Mouse (Mus musculus) frontal cortex, postnatal 14 days (tissue): Measurements from ENCODE around the gene Alg12.

Experiments used
- DNase-seq, 2 experiments: peaks; one replicate each; pipeline ENCODE4 v3.0.0; 2022; ENCODE audit warnings: low spot score in 2 of 2

Alg12 gene

DNA sequence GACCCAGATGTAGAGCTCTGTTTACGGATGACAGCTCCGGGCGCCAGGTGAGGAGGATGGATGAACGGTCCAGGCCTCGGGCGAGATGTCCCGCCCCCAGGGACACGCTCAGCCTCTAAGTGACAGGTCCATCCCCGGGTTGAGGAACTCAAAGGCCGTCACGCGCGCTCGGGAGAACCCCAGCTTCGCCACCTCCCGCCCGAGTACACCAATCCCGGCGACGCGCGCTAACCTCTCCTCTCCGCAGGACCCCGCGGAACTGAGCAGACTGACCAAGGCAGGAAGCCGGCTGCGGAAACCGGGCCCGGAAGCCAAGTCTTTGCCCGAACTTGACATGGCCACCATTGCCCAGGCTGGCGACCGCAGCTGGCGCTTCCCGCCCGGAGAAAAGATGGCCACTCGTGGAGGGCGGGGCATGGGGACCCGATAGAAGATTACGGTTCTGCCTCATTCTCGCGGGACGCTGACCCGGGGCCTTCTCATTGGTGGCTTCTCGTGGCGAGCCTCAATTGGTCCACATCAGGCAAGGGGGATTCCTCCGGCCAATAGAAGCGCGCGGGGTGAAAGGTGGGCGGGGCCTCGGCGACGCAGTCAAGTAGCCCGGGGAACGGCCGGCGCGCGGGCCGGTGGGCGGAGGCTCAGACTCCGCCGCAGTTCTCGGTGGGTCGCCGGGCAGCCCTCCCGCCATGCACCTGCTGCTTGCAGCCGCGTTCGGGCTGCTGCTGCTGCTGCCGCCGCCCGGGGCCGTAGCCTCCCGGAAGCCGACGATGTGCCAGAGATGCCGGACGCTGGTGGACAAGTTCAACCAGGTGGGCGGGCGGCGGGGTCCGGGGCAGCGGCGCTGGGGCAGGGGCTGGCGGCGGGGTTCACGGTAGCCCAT is at the start of gene Alg12, which contains the start of gene Creld2:
Alg12 (minus strand) TSS at position 293 of the 880 bp plus-strand sequence.
Creld2 (plus strand) TSS at position 621 of the 880 bp plus-strand sequence.
- DNase-seq: peak; percentile 100

DNA sequence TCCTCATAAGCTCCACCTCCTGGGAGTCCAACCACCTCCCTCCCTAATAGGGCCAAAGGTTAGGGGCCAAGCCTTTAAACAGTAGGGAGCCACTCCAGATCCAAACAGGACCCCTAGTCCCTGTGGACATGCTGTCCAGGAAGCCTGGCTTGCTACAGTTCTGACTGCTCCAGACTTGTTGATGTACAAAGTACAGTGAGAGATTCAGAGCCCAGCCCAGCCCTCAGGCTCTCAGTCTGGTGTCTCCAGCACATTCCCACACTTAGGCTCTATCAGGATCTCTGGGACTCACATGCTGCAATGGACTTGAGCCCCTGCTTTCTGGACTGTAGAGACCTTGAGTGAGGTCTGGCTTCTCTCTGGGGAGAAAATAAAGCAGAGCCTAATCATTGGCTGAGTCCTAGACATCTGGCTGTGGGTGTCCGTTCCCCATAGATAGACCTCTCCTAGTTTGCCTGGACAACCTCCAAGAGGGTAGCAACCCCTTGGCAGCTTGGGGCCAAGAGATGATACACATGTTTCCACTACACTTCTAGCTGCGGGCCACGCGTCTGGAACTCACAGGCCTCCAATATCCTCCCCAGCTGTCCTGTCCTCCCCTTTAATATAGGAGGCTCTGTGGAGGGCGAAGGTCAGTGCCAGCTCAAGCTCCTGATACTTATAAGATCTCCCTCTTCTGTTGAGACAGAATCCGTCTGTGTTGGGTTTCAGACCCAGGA is 49.1 kb upstream of the Alg12 start:
- no peak for DNase-seq

DNA sequence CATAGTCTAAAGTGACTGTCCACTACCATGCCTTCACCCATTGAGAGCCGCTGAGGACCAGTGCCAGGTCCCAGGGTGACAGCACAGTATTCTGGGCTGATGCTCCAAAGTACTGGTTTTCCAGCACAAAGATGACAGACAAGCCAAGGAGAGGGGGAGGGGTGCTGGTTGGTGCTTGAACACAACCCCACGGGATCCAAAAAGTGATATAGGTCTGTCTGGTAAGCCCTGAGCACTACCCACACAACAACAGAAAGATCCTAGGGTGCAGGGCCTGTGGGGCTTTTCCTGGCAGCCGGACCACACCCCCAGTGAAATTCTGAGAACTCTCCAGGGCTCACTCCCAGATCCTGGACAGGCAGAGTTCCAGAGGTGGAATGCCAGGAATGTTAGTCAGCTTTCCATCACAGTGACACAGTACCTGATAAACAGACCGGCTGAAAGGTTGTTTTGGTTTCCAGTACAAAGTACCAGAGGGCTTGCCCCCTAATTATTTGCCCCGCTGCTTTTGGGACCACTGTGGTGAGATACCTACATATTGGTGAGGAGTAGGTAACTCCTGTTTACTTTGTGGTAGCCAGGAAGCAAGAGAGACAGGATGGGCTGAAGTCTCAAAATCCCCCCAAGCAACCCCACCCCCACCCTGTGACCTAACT is 48.4 kb upstream of the Alg12 start:
- DNase-seq: no peak

GRCm38 (mm10) chr15:88866934-88867356 is 47.8 kb upstream of the Alg12 start:
- no peak for DNase-seq

GRCm38 (mm10) chr15:88865888-88866695 is 47.0 kb upstream of the Alg12 start:
- DNase-seq: no peak

DNA sequence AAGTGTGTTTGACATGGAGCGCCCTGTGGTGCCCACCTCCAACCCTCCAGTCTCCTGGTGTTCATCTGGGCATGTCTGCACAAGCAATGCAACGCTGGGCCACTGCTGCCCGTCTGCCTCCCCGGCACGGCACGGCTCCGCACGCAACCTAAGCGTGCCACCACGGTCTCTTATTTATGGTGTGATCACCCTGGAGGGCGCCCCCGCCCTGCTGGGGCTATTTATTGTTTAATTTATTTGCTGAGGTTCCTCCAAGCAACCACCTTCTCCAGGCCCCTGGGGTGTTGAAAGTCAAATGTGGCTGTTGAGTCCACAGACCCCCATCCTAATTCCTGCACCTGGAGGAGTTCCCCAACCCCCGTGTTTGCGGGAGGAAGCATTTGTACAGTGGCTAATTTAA is 45.9 kb upstream of the Alg12 start:
- DNase-seq: no peak

- no peak for DNase-seq
Measured at GRCm38 (mm10) chr15:88864270-88865030, 45.3 kb upstream of the Alg12 start.

DNA sequence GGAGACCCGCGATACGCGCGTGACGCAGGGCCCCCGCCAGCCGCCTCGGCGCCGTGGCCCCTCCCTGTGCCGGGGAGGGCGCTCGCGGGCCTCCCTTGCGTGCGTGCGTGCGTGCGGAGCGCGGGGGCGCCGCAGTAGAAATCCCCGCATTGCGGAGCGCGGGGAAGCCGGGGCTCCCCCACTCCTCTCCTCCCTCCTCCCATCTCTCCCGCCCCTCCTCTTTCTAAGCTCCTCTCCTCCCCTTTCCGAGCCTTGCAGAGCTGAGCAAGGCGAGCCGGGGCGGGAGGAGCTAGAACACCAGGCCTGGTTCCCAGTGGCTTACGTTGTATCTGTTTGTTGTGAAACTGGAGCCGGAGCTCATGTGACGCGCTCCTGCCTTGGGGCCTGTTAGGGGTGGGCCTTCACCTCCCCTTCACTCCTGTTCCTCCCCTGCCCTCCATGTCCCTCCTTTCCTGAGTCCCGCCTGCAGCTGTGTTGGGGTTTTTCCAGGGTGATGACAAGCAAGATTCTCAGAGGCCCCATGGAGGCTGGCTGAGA is 44.6 kb upstream of the Alg12 start:
- DNase-seq: peak; percentile 76 to 84

DNA sequence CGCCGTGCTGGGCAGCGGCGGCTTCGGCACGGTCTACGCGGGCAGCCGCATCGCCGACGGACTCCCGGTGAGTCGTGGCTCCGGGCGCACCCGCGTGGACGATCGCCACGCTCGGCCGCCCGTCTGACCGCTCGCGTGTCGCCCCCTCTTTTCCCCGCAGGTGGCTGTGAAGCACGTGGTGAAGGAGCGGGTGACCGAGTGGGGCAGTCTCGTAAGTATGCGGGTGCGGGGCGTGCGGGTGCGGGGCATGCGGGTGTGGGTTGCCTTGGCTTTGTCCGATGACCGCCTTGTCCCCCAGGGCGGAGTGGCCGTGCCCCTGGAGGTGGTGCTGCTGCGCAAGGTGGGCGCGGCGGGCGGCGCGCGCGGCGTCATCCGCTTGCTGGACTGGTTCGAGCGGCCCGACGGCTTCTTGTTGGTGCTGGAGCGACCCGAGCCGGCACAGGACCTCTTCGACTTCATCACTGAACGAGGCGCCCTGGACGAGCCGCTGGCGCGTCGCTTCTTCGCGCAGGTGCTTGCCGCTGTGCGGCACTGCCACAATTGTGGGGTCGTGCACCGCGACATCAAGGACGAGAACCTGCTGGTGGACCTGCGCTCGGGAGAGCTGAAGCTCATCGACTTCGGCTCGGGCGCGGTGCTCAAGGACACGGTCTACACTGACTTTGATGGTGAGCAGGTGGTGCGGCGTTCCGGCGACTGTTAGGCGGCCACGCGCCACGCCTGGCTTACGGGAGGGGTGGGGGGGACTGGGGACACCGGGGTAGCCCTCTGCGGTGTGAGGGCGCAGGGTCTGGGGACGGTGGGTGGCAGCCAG is 44.0 kb upstream of the Alg12 start:
- DNase-seq: peak; percentile 60 to 63

- DNase-seq: peak; percentile 96 to 97
Measured at GRCm38 (mm10) chr15:88861772-88862622, 42.9 kb upstream of the Alg12 start, which contains the start of gene Pim3. Gene Pim3, plus strand, starts transcription at chr15:88862186.

- no peak for DNase-seq
Measured at GRCm38 (mm10) chr15:88860781-88861180, 41.7 kb upstream of the Alg12 start.

GRCm38 (mm10) chr15:88859206-88859970 is 40.3 kb upstream of the Alg12 start:
- no peak for DNase-seq

- DNase-seq: no peak
Measured at GRCm38 (mm10) chr15:88858707-88859106, 39.6 kb upstream of the Alg12 start.

DNA sequence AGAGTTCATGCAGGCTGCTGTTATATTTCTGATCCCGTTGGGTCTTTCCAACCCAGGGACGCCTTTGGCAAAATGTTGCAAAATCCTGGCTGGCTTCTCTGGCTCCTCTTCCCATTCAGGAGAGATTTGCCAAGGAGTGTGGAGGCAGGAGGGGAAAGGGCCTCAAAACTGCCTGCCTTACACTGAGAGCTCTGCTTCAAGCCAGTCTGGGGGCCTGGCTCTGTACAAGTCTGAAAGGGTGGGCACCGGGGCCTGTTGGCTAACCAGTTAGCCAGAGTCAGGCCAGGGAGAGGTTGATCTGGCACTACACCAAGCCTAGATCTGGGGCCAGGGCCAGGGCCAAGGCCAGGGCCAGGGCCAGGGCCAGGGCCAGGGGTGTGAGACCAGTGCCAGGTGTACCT is 39.0 kb upstream of the Alg12 start:
- no peak for DNase-seq

DNA sequence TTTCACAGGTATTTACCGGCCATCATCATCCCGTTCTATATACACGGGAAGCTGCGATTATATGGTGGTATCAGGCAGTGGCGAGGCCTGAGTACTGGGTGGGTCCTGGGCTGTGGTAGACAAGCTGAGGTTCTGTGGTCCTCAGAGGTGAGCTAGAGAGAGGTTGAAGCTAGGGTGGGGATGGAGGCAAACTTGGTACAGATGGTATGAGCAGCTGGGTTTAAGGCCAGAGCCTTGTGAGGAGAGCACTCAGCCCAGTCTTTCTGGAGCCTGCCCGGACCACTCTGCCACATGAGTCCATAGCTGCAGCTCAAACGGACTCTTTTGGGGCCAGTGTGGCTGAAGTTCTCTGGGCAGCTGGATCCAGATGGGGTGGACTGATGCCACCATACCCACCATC is 38.2 kb upstream of the Alg12 start:
- DNase-seq: no peak

DNA sequence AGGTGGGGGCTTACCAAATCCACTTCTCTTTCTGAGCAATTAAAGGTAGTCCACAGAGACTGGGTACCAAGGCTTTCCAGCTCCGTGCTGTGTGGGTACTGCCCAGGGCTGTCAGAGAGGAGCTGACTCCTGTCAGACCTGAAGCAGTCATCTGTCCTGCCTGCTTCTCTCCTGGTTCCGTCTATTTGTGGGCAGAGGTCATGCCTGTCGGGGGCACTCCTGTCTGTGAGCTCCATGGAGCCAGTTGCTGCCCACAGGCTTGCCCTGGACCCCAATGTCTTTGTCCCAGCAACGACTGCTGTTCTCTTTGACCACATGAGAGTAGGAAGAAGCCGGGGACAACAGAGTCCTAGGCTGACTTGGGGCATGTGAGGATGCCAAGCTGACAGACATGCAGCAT is 37.5 kb upstream of the Alg12 start:
- no peak for DNase-seq

- DNase-seq: no peak
Measured at GRCm38 (mm10) chr15:88855896-88856417, 36.8 kb upstream of the Alg12 start.
